Mouse (Mus musculus) embryonic facial prominence, embryonic 11.5 days (tissue): Measurements from ENCODE around the gene Ate1. TPM values are rescaled to one million over a fixed set of nuclear protein-coding genes. Genes with fewer than 3 reads are reported as not detected.
"Not testable (repeated sequence)": the region's sequence is repeated elsewhere in the genome, so short reads cannot be mapped to it uniquely, and the experiment has no call there.

Experiments
- ATAC-seq: fragments of 200-750 bp; cut with Nextera tagmentation; replicated peaks from 2 replicates; pipeline ENCODE4 v1.8.0; 2017; ENCODE audit warnings: low read depth; ENCODE audit not compliant: insufficient number of reproducible peaks, low FRiP score, low TSS enrichment
- DNase-seq: peaks from one replicate; pipeline ENCODE4 v3.0.0-alpha.2; 2015; ENCODE audit warnings: low spot score
- H3K27ac ChIP-seq: fragments of 300-500 bp; sonication (generic); replicated peaks from 2 replicates; pipeline ENCODE4 v1.5.1; 2014; ENCODE audit warnings: mild to moderate bottlenecking, low read depth, low read length, control low read depth
- H3K27me3 ChIP-seq: fragments of 300-500 bp; sonication (generic); 2 replicates; pipeline ENCODE4 v1.6.1; 2014; ENCODE audit warnings: mild to moderate bottlenecking, low read length, moderate library complexity, mixed read lengths; ENCODE audit not compliant: control insufficient read depth, insufficient read depth
- H3K36me3 ChIP-seq: fragments of 300-500 bp; sonication (generic); replicated peaks from 2 replicates; pipeline ENCODE4 v1.6.1; 2014; ENCODE audit warnings: low read depth, mild to moderate bottlenecking, low read length, moderate library complexity, mixed read lengths; ENCODE audit not compliant: control insufficient read depth, insufficient read depth
- H3K4me1 ChIP-seq: fragments of 300-500 bp; sonication (generic); 2 replicates; pipeline ENCODE4 v1.6.1; 2014; ENCODE audit warnings: low read length, mixed read lengths; ENCODE audit not compliant: control insufficient read depth, insufficient read depth
- H3K4me2 ChIP-seq: fragments of 300-500 bp; sonication (generic); 2 replicates; pipeline ENCODE4 v1.6.1; 2014; ENCODE audit warnings: low read depth, mild to moderate bottlenecking, control low read depth, low read length, moderate library complexity
- H3K4me3 ChIP-seq: fragments of 300-500 bp; sonication (generic); 2 replicates; pipeline ENCODE4 v1.5.1; 2014; ENCODE audit warnings: low read depth, low read length, control low read depth
- H3K9ac ChIP-seq: fragments of 300-500 bp; sonication (generic); replicated peaks from 2 replicates; pipeline ENCODE4 v1.6.1; 2014; ENCODE audit warnings: mild to moderate bottlenecking, control low read depth, low read length
- H3K9me3 ChIP-seq: fragments of 300-500 bp; sonication (generic); replicated peaks from 2 replicates; pipeline ENCODE4 v1.6.1; 2016; ENCODE audit warnings: mild to moderate bottlenecking, low read length, inconsistent platforms, mixed read lengths; ENCODE audit not compliant: control insufficient read depth
- WGBS: fragments of 180-500 bp; shearing (Covaris S2); extraction: QIAGEN DNeasy Blood & Tissue Kit; methylation state at CpG from one replicate; pipeline ENCODE4 v1.1.7; 2014; 5-methylcytosine and 5-hydroxymethylcytosine counted together
- polyA plus RNA-seq: library from polyadenylated mRNA; unstranded; fragments of >200 nt; fragmentation: Nextera tagmentation; extraction: Ambion mirVana; gene quantifications from 2 replicates; pipeline ENCODE4 v1.2.1, GENCODE M21; 2014

Ate1 gene
- polyA plus RNA-seq, 1 experiment from 2014 or later: 43.1 TPM

DNA sequence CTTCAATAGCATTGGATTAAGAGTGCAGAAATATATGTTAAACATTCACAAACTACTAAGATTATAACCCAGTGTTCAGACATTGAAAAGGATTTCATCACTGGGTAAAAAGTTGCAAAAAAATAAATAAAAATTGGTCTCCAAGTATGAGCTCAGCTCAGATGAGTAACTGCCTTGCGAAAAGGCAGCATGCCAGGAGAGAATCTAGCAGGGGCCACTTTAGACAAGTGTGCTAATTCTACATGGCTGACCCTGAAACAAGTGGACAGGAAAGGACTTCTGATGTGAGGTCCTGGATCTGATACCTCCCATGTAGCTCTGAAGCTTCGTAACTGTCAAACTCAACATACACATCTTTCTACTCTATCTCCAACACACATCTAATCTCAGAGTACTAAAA is 88.0 kb downstream of the Ate1 start:
- H3K27me3 ChIP-seq: no peaks in the 10 kb centered on the region
- no peaks in the 10 kb centered on the region for H3K9me3 ChIP-seq
- ATAC-seq: no peak
- no peak for DNase-seq
- H3K36me3 ChIP-seq: no peaks in the 10 kb centered on the region
- no peak overlapping the region for H3K4me2 ChIP-seq
- no peak overlapping the region for H3K4me3 ChIP-seq
- H3K4me1 ChIP-seq: no peaks in the 10 kb centered on the region
- no peak overlapping the region for H3K9ac ChIP-seq
- no peak overlapping the region for H3K27ac ChIP-seq
- 86% methylated on average over 2 of the region's 2 CpGs for WGBS

DNA sequence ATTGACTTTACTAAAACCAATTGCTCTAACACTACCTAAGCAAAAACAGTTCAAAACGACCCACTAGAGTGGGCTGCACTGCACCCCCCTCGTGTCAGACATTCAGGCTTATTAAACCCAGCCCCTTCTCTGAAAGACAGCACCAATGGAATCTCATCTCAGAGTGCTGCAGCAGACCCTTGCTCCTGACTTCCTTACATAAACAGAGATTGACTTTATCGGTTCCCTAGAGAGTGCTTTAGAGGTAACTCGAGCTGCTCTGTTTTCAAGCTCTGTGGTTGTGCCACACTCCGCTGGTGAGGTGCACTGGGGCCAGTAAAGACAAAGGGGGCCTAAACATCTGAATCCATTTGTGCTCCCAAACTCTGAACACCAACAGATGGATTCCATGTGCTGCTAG is 93.6 kb downstream of the Ate1 start:
- Histone ChIP-seq H3K9me3 (no peaks in the 10 kb centered on the region), H3K4me2 (no peak overlapping the region), H3K9ac (no peak overlapping the region), H3K4me3 (no peak overlapping the region), H3K4me1 (no peaks in the 10 kb centered on the region), H3K27ac (peak overlapping the region; percentile 38), H3K27me3 (no peaks in the 10 kb centered on the region), H3K36me3 (no peaks in the 10 kb centered on the region)
- DNase-seq (peak; percentile 94), ATAC-seq (peak; percentile 98)
- 3% methylated on average over 5 of the region's 5 CpGs for WGBS

GRCm38 (mm10) chr7:130425991-130426390 is 94.2 kb downstream of the Ate1 start:
- Histone ChIP-seq H3K27ac (no peak overlapping the region), H3K4me3 (no peak overlapping the region), H3K4me2 (no peak overlapping the region), H3K36me3 (no peaks in the 10 kb centered on the region), H3K27me3 (no peaks in the 10 kb centered on the region), H3K4me1 (no peaks in the 10 kb centered on the region), H3K9ac (no peak overlapping the region), H3K9me3 (no peaks in the 10 kb centered on the region)
- DNase-seq (peak; percentile 67), ATAC-seq (no peak)
- WGBS: 24% methylated on average over 2 of the region's 2 CpGs

DNA sequence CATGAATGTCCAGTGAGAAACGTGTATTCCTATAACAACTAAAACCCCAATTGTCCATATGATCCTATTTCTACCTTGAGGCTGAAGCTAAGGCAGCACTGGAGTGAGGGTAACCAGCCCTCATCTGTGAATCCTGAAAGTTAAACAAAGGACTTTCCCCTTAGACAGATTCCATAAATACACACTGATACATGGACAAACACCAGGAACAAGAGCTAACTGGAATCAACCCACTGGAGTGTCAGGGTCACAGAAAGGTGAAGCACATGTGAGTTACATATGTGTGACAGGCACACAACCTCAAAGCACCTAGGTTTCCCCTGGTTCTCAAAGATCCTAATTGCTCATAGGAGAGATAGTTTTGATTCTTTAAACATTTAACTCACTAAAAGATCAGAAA is 100.2 kb downstream of the Ate1 start:
- Histone ChIP-seq H3K36me3 (no peaks in the 10 kb centered on the region), H3K4me2 (no peak overlapping the region), H3K27me3 (no peaks in the 10 kb centered on the region), H3K4me1 (no peaks in the 10 kb centered on the region), H3K9ac (no peak overlapping the region), H3K9me3 (no peaks in the 10 kb centered on the region), H3K27ac (no peak overlapping the region), H3K4me3 (no peak overlapping the region)
- DNase-seq (no peak), ATAC-seq (no peak)
- 51% methylated on average over 1 of the region's 1 CpGs for WGBS

- DNase-seq: no peak
- no peak overlapping the region for H3K27ac ChIP-seq
- WGBS: 91% methylated on average over 10 of the region's 10 CpGs
- no peaks in the 10 kb centered on the region for H3K4me1 ChIP-seq
- ATAC-seq: no peak
- no peaks in the 10 kb centered on the region for H3K9me3 ChIP-seq
- no peak overlapping the region for H3K4me2 ChIP-seq
- no peak overlapping the region for H3K4me3 ChIP-seq
- no peaks in the 10 kb centered on the region for H3K36me3 ChIP-seq
- H3K27me3 ChIP-seq: no peaks in the 10 kb centered on the region
- H3K9ac ChIP-seq: no peak overlapping the region
These were observed 112.5 kb downstream of the Ate1 start for GRCm38 (mm10) chr7:130407622-130408021.

DNA sequence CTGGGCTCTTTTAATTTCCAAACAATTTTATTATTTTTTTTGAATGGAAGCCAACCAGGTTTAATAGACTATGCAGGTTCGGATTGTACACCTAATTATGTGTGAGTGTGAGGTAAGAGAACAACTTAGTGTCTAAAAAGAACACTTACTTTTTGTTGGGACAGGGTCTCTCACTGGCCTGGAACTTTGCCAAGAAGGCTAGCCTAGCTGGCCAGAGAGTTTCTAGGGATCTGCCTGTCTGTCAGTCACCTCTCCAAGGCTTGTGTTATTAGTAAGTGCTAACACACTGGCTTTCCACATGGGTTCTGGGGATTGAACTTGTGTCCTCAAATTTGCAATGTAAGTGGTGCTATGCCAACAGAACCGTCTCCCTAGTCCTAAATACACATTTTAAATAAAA is 116.8 kb downstream of the Ate1 start:
- H3K4me2 ChIP-seq: no peak overlapping the region
- peak; percentile 26 for DNase-seq
- no peak overlapping the region for H3K9ac ChIP-seq
- no peaks in the 10 kb centered on the region for H3K36me3 ChIP-seq
- no peak overlapping the region for H3K4me3 ChIP-seq
- no peaks in the 10 kb centered on the region for H3K27me3 ChIP-seq
- no peak overlapping the region for H3K27ac ChIP-seq
- WGBS: 80% methylated on average over 2 of the region's 2 CpGs
- no peaks in the 10 kb centered on the region for H3K9me3 ChIP-seq
- H3K4me1 ChIP-seq: no peaks in the 10 kb centered on the region
- ATAC-seq: no peak

DNA sequence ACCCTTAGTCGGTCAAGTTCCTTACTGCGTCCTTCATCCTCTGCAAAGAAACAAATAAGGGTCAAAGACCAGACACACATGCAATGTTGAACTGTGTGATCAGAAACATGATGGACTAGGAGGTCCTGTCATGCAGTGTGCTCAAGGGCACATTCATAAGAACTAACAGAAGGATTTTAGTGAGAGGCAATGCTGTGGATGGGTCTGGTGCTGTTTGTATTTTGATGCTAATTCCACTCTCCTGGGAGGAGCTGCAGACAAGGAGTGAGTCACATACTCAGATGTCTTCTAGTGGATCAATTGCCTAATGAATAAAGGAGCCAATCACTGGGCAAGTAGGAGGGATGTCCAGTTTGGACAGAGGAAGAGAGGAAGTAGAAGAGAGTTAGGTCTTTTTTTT is 125.5 kb downstream of the Ate1 start:
- ATAC-seq (no peak), DNase-seq (no peak)
- 89% methylated on average over 2 of the region's 2 CpGs for WGBS
- Histone ChIP-seq H3K9me3 (no peaks in the 10 kb centered on the region), H3K27ac (no peak overlapping the region), H3K9ac (no peak overlapping the region), H3K27me3 (no peaks in the 10 kb centered on the region), H3K36me3 (no peaks in the 10 kb centered on the region), H3K4me1 (no peaks in the 10 kb centered on the region), H3K4me2 (no peak overlapping the region), H3K4me3 (no peak overlapping the region)

- not testable (repeated sequence) for H3K9ac ChIP-seq, H3K9me3 ChIP-seq, H3K27me3 ChIP-seq, ATAC-seq, H3K4me3 ChIP-seq, H3K4me1 ChIP-seq, H3K27ac ChIP-seq, DNase-seq, H3K36me3 ChIP-seq, H3K4me2 ChIP-seq
- 96% methylated on average over 1 of the region's 1 CpGs for WGBS
These were observed 130.1 kb downstream of the Ate1 start for GRCm38 (mm10) chr7:130390060-130390459.
